Mouse (Mus musculus) regulatory T cell (primary cell): Measurements from ENCODE around the gene Gm20441.

Experiments used
- in situ Hi-C: fragments of 300-600 bp; cut with MboI, MseI; formaldehyde crosslinking; loops from one replicate; pipeline ENCODE4 v1.15.1; 2025; ENCODE audit warnings: high pct_unique_total_duplicates

The Gm20441 gene

DNA sequence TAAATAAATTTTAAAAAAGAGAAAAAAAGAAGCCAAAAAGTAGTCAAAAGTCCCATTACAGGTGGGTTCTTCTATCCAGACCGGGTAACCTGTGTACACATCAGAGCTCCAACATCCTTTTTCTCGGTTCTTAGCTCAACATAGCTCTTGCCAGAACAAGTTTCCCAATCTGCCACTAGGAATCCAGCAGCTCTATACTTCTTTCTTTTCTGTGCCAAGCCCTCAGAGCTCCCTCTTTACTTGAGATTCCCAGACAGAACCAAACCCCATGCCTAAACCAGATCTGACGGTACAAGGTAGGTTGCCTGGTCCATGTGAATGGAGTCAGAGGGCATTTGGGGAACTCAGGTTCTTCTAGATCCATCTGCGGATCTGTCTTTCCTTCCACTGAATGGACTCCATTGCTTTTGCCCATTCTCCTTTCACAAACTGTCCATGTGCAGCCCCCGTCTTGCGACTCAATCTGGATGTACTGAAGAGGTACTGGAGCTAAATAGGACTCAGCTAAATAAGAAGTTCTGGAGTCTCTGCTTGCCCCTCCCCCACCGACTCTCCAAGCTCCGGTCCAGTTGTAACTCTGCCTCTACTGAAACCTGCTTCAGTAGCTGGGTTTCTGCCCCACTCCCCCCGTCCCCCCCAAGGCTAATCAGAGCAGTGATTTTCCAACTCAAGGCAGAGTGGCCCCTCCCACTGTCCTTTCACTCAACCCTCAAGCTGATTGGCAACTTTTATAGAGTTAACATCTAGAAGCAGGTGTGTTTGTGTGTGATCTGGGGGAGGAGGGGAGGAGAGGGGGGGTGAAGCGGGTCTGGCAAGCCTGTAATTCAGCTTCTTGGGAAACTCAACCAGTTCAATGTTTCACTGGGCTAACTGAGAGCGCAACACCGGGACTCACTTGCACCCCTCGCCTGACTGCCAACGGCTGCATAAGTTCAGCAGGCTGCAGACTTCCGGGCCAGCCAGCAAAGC lies 1.3 kb downstream of the Gm20441 start:
- in situ Hi-C loops = no loop called here

DNA sequence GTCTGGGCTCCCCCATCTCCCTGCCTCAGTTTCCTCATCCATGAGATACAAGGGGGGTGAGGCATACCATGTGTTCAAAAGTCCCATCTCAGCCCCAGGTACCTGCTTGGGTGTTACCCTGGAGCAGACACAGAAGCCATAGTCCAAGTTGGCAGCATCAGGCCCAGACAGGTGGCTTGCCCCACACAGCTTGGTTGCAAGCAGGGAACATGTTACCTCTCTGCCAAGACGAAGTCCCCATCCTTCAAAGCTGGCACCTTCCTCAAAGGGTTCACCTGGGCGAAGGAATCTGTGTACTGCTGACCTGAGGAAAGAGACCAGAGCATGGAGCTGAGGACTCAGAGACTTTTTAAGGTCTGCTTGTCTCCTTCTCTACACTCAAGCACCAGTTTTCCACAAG lies 2.9 kb downstream of the Gm20441 start:
- in situ Hi-C loops = no loop called here

DNA sequence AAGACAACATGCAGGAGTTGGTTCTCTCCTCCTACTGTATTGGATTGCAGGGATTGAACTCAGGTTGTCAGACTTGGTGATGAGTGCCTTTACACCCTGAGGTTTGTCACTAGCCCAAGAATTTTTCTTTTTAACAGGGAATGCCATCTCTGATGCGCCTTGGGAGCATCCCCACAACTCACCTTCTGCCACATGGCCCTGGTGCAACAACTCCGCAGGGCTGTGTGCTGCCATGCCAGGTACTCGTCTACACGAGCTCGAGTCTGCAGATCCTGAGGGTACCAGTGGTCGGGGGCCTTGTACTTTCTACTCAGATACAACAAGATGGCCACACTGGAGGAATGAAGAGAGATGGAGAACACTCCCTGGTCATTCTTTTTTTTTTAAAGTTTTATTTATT lies 4.2 kb downstream of the Gm20441 start:
- in situ Hi-C loops = no loop called here

DNA sequence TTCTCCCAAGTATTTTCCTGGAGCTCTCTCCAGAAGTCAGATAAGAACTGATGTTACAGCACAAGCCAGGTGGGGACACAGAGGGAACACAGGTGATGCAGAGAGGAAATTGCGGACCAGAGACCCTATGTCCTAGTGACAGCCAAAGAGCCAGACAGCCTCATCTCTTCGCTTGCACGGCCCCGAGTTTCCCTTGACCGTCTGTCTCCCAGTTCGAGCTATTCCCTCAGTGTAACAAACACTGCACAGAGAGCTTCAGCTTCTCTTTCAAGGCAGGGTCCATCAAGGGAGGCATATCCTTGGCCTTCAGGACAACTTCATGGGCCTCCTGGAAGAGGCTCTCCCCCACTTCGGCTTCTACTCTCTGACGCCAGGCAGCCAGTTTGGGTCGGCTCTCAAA lies 6.2 kb downstream of the Gm20441 start:
- in situ Hi-C loops = no loop called here

DNA sequence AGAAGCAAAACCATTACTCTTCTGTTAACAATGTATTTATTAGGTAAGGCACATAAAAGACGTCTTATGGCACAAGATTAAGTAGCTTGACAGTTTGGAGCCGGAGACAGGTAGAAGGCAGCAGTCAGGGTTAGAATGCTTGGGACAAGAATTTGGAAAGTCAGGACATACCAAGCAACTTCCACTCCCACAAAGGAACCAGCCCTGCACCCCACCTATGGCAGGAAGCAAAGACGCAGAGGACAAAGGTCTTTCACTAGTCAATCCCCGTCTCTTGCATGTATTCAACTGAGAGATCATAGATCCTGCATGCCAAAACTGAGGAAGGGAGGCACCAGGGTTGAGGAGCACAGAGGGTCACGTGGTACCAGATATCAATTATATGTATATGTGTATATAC lies 6.7 kb downstream of the Gm20441 start:
- in situ Hi-C loops = no loop called here

DNA sequence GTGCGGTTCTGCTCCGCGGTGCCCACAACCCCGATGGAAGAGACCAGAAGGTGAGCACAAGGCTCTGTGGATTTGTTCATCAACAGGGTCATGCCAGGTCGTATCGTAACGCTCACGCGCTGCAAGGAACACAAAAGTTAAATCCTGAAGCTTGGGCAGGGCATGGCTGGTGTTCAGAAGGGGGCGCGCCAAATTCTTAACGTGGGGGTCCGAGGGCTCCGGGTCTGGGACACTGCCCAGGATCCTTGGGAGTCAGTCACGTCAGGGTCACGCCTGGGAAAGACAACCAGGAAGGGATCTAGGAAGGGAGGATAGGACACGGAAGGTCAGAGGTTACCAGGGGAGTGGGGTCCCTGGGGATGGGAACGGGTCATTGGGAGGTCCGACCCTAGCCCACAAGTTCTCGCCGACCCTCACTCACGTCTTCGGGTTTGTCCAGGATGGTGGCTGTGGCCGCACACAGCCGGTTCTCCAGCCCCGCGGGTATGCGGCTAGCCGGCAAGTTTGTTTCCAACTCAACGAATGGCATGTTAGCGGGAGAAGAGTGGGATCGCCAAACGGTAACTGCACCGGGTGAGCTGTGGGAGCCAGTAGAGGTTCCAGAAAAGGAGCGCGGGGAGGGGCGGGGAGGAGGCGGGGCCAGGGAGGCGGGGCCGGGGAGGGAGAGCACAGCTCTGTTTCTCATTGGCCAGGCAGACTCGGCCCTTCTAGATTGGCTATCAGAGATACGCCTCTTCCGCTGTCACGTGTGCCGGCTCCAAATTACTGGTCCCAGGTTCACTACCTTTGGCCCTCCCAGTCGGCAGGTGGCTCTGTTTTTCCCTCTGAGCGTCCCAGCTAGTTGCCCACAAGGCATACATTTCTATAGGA lies 7.7 kb downstream of the Gm20441 start, which contains the start of gene Ddt:
Gene Ddt (minus strand): TSS at position 620 of the 870 bp plus-strand sequence.
- in situ Hi-C loops = no loop called here

DNA sequence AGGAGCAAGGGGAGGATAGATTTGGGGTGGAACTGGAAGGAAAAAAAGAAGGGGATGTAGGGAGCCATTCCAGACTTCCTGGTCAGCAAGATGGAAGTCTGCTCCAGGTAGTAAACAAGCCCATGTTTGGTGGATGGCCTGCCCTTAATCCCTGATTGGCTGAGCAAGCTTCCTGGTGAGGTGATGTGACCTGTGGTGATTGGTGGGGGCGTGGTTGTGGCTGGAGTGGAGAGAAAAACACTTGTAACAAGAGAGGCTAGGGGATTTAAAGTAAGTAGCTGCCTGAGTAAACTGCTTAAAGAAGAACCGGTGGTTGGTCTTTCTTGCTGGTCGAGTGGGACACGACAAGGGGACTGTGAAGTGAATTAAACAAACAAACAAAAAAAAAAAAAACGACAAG lies 13.0 kb downstream of the Gm20441 start:
- in situ Hi-C loops = loop anchor here (5.0 kb wide), 1 partner anchor 60 kb away; no protein-coding TSS in a partner anchor

DNA sequence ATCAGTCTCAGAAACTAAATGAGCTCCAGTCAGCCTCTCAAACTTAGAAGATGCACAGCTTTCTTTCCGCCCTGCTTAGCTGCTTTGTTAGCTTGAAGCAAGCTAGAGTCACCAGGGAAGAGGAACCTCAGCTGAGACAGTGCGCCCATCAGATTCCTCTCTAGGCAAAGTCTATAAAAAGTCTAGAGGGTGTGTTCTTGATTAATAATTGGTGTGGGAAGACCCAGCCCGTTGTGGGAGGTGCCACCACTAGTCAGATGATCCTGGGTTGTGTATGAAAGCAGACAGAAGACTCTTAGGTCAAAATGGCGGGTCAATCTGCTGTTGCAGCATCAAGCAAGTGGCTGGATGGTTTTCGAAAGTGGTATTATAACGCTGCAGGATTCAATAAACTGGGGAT lies 13.9 kb downstream of the Gm20441 start:
- in situ Hi-C loops = loop anchor here (5.0 kb wide), 1 partner anchor 60 kb away; no protein-coding TSS in a partner anchor

DNA sequence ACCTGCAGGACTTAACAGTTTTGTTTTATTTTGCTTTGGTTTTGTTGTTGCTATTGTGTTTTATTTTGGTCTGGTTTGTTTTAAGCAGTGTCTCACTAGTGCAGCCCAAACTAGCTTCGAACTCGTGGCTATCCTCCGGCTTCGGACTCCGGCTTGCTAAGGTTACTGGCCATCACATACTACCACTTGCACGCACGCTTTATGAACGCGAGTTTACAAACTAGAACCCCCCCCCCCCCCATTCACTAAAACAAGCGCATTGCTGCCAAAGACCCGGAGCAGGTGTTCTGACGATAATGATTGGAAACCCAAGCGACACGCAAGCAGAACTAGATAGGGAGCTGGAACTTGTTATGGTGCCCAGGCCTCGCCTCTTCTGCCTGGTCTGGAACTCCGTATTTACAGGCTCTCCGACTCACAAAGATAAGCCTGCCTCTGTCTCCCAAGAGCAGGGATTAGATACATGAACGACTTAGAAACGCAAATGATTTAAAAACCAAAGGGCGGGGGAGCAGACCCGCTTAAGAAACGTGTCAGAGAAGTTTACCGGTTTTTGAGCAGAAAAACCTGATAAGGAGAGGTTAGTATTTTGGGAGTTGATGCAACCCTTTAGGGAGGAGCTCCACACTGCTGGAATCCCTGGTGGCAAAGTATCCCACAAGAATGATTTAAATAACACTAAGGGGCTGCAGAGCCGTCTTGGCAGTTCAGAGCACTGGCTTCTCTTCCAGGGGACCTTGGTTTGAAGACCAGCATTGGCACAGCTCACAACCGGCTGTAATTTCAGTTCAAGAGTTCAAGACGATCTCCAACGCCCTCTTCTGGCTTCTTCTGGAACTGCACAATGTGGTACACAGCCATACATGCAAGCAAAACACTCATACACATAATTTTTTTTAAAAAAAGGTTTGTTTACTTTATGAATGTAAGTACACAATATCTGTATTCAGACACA lies 16.0 kb downstream of the Gm20441 start:
- in situ Hi-C loops = loop anchor here (5.0 kb wide), 1 partner anchor 63 kb away; no protein-coding TSS in a partner anchor

DNA sequence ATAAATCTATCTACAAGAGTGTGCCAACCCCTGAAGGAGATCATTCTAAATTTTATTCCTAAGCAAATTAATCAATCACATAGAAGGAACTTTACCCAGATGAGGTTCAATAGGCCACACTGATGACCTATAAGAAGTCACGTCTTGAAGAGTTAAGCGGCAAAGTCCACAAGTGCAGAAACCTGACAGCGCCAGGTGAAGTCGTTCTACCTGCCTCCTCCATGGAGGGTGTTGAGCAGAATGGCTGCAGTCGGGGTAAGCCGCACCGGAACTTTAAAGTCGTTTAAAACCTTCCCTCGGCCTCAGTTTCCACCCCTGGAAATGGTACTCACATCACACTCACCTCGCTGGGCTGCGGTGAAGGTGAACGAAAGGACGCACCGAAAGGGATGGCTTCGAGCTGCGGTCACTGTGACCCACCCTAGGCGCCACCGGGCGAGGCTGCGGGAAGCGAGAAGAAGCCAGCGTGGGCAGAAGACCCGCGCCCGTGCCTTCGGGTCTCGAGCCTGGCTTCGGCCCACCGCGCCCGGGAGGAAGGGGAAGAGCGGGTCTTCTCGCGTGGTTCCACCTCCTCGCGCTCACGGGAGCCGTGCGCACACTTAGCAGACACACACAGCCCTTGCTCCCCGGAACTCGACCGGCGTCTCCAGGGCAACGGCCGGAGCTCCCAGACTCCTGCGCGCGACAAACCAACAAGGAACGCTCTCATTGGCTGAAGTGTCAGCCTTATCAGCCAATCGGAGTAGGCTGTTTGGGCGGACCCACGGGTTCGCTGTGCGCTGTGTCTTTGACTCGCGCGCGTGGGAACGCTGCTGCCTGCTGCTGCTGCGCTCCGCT lies 16.9 kb downstream of the Gm20441 start, which contains the start of gene Cabin1:
Gene Cabin1 (minus strand): TSS at position 660 of the 837 bp plus-strand sequence.
- in situ Hi-C loops = no loop called here

DNA sequence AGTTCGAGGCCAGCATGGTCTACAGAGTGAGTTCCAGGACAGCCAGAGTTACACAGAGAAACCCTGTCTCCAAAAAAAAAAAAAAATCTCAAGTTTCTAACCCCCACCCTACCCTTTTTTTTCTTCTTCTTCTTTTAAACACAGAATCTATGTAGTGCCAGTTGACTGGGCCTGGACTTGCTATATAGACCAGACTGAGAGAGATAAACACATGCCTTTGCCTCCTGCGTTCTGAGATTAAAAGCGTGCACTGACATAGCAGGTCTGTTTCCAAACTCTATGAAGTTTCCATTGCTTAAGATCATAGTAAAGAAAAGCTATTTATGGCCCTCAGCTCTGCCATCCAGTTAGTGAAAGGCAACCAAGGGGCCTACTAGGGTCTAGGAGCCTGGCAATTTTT lies 18.3 kb downstream of the Gm20441 start:
- in situ Hi-C loops = no loop called here

DNA sequence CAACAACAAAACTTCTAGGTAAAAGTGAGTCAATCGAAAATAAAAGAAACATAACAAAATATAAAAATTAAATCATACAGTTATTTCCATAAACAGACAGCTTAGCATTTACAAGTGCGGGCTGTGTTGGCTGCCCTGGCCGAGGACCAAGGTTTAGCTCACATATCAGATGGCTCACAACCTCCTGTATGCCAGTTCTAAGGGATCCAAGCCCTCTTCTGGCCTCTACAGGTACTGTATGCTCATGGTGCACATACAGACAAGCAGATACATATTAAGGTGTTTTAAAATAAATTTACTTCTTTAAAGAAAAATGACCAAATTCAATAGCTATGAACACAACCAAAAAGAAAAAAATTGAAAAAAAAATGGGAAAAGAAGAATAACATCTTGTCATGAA lies 20.4 kb downstream of the Gm20441 start:
- in situ Hi-C loops = no loop called here

DNA sequence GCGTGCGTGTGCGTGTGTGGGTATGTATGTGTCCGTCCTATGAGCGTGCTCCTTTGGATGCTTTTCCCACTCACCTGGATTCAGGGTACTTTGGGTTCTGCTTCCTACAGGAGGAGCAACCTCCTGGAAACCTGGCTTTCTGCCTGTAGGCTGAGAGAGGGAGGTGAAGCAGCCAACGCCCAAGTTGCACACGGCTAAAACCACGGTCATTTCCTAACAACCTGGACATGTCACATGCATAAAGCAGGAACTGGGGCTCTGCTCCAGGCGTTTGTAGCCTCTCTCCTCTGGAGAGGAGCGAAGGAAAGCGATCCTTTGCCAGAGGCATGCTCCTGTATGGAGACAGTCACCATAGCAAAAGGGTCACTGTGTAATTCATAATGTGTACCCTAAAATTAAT lies 24.0 kb downstream of the Gm20441 start:
- in situ Hi-C loops = no loop called here

DNA sequence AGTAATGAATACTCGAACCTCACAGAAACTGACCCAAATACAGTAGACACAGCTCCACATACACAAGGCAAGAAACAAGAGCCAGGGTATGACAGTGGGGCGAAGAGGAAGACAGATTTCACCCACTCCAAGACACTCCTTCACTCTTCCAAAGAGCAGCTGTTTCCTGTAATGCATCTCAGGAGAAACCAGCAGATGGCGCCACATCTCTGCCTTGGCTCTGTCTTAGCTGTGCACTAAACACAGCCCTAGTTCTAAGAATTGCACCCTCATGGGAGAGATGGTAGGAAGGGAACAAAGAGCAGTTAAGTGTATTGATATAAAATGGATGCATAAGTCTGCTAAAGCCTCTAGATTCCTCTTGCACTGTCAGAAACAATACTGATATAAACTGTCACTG lies 36.7 kb downstream of the Gm20441 start:
- in situ Hi-C loops = loop anchor here (5.0 kb wide), 1 partner anchor 113 kb away; no protein-coding TSS in a partner anchor

DNA sequence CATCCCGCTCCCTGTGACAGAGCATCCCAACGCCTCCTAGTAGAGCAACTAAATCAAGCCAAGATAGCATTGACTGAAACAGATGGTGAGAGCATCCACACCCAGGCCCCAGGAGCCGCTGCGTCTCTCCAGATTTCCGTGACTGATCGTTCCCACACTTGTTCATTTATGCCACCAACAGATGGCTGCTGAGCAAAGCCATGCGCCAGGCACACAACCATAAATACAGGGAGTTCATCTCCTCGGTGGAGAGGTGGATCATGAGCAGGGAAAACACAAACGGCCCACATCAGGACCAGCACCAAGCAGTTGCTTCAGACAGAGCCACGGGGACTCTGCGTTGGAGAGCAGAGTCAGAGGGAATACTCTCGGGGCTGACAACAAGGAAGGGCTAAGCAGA lies 37.4 kb downstream of the Gm20441 start:
- in situ Hi-C loops = loop anchor here (5.0 kb wide), 1 partner anchor 114 kb away; no protein-coding TSS in a partner anchor

DNA sequence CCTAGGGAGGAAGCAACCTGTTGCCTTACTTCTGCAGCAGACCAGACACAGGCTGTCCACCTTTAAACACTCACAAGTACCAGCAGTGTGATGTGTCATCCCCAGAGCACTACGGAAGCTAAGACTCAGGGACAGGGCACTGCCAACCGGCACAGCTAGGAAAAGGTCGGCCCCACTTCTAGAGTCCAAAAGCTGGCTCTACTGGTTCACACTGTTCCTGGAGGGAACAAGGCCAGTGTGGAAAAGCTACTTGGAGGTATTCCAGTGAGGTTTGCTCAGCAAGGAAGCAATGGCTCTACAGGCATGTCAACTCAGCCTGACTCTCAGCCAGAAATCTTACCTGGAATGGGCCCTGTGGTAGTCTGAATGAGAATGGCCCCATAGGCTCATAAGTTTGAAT lies 39.9 kb downstream of the Gm20441 start:
- in situ Hi-C loops = loop anchor here (5.0 kb wide), 1 partner anchor 116 kb away; no protein-coding TSS in a partner anchor

DNA sequence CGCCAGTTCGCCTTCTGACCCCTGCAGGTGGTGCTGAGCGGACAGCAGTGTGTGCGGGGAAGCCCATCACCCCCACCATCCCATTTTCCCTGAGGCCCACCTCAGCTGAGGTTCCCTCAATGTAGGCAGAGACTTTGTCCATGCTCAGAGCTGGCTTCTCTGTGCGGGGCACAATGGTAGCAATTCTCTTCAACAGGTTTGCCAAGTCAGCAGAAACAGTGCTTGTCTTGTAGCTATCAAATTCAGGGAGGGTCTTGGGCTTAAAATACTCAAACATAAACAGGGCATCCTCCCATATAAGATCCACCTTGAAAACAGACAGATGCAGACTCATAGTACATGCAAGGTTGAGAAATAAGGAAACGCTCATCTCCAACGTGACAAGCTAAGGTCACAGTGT lies 55.3 kb downstream of the Gm20441 start:
- in situ Hi-C loops = no loop called here
